Mouse (Mus musculus) limb, embryonic 11.5 days (tissue): Measurements from ENCODE around the gene Qpctl. TPM values are rescaled to one million over a fixed set of nuclear protein-coding genes. Genes with fewer than 3 reads are reported as not detected.

Experiments
- ATAC-seq: fragments of 200-750 bp; cut with Nextera tagmentation; 2 replicates; pipeline ENCODE4 v1.8.0; 2017; ENCODE audit warnings: low read depth; ENCODE audit not compliant: insufficient number of reproducible peaks, low FRiP score, low TSS enrichment
- DNase-seq: peaks from one replicate; pipeline ENCODE4 v3.0.0-alpha.2; 2015; ENCODE audit warnings: low spot score
- H3K27ac ChIP-seq: fragments of 300-500 bp; sonication (generic); replicated peaks from 2 replicates; pipeline ENCODE4 v1.5.1; 2014; ENCODE audit warnings: low read depth, mild to moderate bottlenecking, low read length
- H3K27me3 ChIP-seq: fragments of 300-500 bp; sonication (generic); 2 replicates; pipeline ENCODE4 v1.6.1; 2014; ENCODE audit warnings: mild to moderate bottlenecking, low read length, mixed read lengths; ENCODE audit not compliant: control insufficient read depth, insufficient read depth
- H3K36me3 ChIP-seq: fragments of 300-500 bp; sonication (generic); 2 replicates; pipeline ENCODE4 v1.6.1; 2014; ENCODE audit warnings: mild to moderate bottlenecking, low read length, moderate library complexity, mixed read lengths; ENCODE audit not compliant: control insufficient read depth, insufficient read depth
- H3K4me1 ChIP-seq: fragments of 300-500 bp; sonication (generic); 2 replicates; pipeline ENCODE4 v1.6.1; 2014; ENCODE audit warnings: low read length, mixed read lengths; ENCODE audit not compliant: control insufficient read depth, insufficient read depth
- H3K4me2 ChIP-seq: fragments of 300-500 bp; sonication (generic); 2 replicates; pipeline ENCODE4 v1.6.1; 2014; ENCODE audit warnings: low read depth, mild to moderate bottlenecking, moderate library complexity; ENCODE audit not compliant: severe bottlenecking
- H3K4me3 ChIP-seq: fragments of 300-500 bp; sonication (generic); 2 replicates; pipeline ENCODE4 v1.5.1; 2014; ENCODE audit warnings: low read depth, low read length
- H3K9ac ChIP-seq: fragments of 300-500 bp; sonication (generic); 2 replicates; pipeline ENCODE4 v1.6.1; 2014; ENCODE audit warnings: mild to moderate bottlenecking, low read length
- H3K9me3 ChIP-seq: fragments of 300-500 bp; sonication (generic); 2 replicates; pipeline ENCODE4 v1.6.1; 2016; ENCODE audit warnings: low read length; ENCODE audit not compliant: control insufficient read depth
- WGBS: fragments of 180-500 bp; shearing (Covaris S2); extraction: QIAGEN DNeasy Blood & Tissue Kit; methylation state at CpG from one replicate; pipeline ENCODE4 v1.1.7; 2014; 5-methylcytosine and 5-hydroxymethylcytosine counted together
- polyA plus RNA-seq: library from polyadenylated mRNA; unstranded; fragments of >200 nt; fragmentation: Nextera tagmentation; extraction: Ambion mirVana; gene quantifications from 2 replicates; pipeline ENCODE4 v1.2.1, GENCODE M21; 2014

Gene Qpctl
- polyA plus RNA-seq, 1 experiment from 2014 or later = 10.7 TPM

DNA sequence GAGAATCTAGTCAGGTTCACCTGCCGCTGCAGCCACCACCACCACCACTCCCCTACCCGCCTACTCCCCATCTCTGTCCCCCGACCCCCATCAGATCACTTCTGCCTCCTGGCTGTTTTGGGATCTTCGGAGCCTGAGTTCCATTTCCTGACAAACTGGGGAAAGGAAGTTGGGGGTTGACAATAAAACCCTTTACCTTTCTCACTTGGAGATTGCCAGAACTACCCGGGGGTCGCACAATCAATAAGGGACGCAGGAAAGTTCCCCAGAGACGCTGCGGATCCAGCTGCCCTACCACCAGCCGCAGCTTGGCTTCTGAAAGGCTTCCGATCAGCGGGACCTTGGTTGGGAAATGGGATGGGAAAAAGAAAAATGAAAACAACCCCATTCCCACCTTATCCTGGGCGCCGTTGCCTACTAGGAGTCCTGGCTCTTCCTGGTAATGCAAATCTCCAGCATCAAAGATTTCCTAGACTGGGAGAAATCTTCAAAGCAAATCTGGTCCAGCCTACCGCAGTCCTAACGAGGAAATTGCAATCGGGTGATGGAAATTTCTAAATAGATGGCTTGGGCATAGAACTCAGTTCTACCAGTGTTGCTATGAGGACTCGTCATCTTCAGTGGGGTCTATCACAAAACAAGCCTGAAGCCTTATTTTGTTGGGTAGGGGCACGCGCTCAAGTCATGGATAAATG, 764 bp downstream of the Qpctl start:
- H3K4me1 ChIP-seq = peaks cover 11% of the 10 kb centered on the region
- no peak overlapping the region for H3K27ac ChIP-seq
- H3K9ac ChIP-seq = peak overlapping the region; percentile 43
- no peak for ATAC-seq
- peaks cover 10% of the 10 kb centered on the region; the same call in 1 of the 2 replicates for H3K36me3 ChIP-seq
- no peaks in the 10 kb centered on the region for H3K9me3 ChIP-seq
- 11% methylated on average over 20 of the region's 20 CpGs for WGBS
- peak overlapping the region; percentile 61 for H3K4me3 ChIP-seq
- no peak for DNase-seq
- peak overlapping the region; percentile 76 for H3K4me2 ChIP-seq
- H3K27me3 ChIP-seq = no peaks in the 10 kb centered on the region

DNA sequence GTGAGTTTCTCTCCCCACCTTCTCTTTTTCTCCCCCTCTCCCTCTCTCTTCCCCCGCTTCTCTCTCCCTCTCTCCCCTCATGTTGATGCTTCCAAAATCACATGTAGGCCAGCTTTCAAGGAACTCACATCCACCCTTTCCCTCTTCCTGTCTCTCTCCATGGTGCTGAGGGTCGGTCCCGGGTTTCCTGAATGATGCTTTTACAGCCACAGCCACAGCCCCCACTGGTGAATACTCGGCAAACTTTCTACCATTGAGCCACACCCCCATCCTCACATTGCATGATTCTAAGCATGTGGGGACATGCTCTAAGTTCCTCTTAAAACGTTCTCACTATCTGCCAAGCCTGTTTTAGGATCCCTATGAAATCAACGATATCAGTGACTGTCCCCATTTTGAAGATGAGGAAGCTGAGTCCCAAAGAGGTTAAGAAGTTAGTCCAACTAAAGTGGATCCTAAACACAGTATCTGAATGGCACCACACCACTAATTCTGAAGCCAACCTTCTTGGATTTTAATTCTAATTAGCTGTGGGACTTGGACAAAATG, 1.5 kb downstream of the Qpctl start:
- H3K4me2 ChIP-seq = no peak overlapping the region
- no peak for ATAC-seq
- H3K4me3 ChIP-seq = no peak overlapping the region

DNA sequence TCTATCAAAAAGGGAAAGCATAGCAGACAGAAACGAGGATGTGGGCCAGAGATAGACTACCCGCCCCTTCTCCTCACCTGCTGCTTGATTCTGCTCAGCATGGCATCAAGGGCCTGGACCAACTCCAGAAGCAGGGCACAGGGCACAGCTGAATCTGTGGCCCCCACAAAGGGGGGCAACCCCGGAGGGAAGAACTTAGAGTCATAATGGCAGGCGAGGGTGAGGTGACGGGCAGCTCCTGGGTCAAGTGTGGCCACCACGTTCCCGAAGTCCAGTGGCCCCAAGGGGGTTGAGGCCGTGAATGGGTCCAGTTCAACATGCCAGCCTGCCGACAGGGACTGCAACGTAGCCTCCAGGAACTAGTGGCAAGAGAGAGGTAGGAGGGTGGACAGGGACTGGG, 2.3 kb downstream of the Qpctl start:
- Histone ChIP-seq H3K9ac (no peak overlapping the region), H3K36me3 (no peaks in the 10 kb centered on the region; the same call in 1 of the 2 replicates), H3K4me1 (peaks cover 11% of the 10 kb centered on the region), H3K27ac (no peak overlapping the region), H3K4me3 (no peak overlapping the region), H3K9me3 (no peaks in the 10 kb centered on the region), H3K4me2 (no peak overlapping the region), H3K27me3 (no peaks in the 10 kb centered on the region)
- no peak for ATAC-seq
- 87% methylated on average over 10 of the region's 10 CpGs for WGBS
- DNase-seq = no peak

More for the DNA sequence above, 1.5 kb downstream of the Qpctl start:
- H3K27me3 ChIP-seq = no peaks in the 10 kb centered on the region
- DNase-seq = peak; percentile 47
- peaks cover 11% of the 10 kb centered on the region for H3K4me1 ChIP-seq
- no peak overlapping the region for H3K27ac ChIP-seq
- no peaks in the 10 kb centered on the region for H3K9me3 ChIP-seq
- peaks cover 3% of the 10 kb centered on the region; the same call in 1 of the 2 replicates for H3K36me3 ChIP-seq
- 47% methylated on average over 6 of the region's 6 CpGs for WGBS
- H3K9ac ChIP-seq = no peak overlapping the region

DNA sequence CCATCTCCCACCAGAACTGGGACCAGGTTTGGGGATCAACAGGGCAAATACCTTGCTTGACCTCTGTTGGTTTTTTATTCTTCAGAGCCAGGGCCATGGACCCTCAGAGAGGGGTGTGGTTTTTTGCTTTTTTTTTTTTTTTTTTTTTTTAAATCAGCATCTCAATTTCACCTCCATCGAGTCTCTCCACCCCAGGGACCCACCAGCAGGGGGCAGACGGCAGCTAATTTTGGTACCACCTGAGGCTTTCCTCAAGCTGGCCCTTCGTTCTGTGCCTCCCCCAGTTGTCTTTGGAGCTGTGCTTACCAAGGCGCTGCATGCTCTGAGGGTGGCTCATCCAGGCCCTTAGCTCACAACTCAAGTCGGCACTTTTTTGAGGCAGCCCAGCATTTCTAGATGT, 11.7 kb downstream of the Qpctl start:
- DNase-seq = peak; percentile 75
- peaks cover 10% of the 10 kb centered on the region for H3K36me3 ChIP-seq
- 60% methylated on average over 5 of the region's 5 CpGs for WGBS
- H3K9me3 ChIP-seq = no peaks in the 10 kb centered on the region
- ATAC-seq = no peak
- H3K27ac ChIP-seq = no peak overlapping the region
- H3K27me3 ChIP-seq = no peaks in the 10 kb centered on the region
- H3K4me3 ChIP-seq = no peak overlapping the region
- no peaks in the 10 kb centered on the region for H3K4me1 ChIP-seq
- H3K4me2 ChIP-seq = no peak overlapping the region
- no peak overlapping the region for H3K9ac ChIP-seq

DNA sequence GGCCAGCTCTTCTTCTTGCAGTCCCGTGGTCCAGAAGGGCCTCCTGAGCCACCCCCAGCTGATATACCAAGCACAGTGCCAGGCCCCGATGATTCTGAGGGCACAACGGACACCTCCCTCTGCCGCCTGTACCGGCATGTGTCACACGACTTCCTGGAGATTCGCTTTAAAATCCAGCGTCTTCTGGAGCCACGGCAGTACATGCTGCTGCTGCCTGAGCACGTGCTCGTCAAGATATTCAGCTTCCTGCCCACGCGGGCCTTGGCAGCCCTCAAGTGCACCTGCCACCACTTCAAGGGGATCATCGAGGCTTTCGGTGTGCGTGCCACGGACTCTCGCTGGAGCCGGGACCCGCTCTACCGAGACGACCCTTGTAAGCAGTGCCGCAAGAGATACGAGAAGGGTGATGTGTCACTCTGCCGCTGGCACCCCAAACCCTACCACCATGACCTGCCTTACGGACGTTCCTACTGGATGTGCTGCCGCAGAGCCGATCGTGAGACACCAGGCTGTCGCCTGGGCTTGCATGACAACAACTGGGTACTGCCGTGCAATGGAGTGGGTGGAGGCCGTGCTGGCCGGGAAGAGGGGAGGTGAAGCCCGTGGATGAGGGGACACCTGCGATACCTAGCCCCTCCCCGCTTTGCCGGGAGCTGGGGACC, 12.3 kb downstream of the Qpctl start:
- Histone ChIP-seq H3K9ac (no peak overlapping the region), H3K36me3 (peaks cover 10% of the 10 kb centered on the region), H3K27ac (no peak overlapping the region), H3K4me2 (no peak overlapping the region), H3K4me1 (no peaks in the 10 kb centered on the region), H3K4me3 (no peak overlapping the region), H3K9me3 (no peaks in the 10 kb centered on the region), H3K27me3 (no peaks in the 10 kb centered on the region)
- WGBS = 90% methylated on average over 38 of the region's 38 CpGs
- no peak for DNase-seq
- ATAC-seq = no peak

DNA sequence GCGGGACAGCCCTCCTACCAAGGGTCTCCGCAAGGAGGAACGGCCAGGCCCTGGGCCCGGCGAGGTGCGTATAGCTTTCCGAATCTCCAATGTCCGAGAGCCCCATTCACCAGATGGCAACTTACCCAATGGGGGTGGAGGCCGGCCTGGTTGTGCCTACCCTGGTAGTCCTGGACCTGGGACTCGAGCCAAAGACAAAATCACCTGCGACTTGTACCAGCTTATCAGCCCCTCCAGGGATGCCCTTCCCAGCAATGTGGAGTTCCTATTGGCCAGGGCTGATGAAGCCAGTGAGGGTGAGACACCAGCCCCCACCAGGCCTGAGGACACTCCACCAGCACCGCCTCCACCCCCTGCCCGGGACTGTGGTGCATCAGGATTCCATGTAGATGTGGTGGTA, 12.9 kb downstream of the Qpctl start:
- DNase-seq = no peak
- WGBS = 94% methylated on average over 13 of the region's 13 CpGs
- peaks cover 10% of the 10 kb centered on the region for H3K36me3 ChIP-seq
- no peak overlapping the region for H3K27ac ChIP-seq
- H3K4me3 ChIP-seq = no peak overlapping the region
- no peak overlapping the region for H3K9ac ChIP-seq
- no peaks in the 10 kb centered on the region for H3K4me1 ChIP-seq
- no peaks in the 10 kb centered on the region for H3K27me3 ChIP-seq
- no peak for ATAC-seq
- H3K4me2 ChIP-seq = no peak overlapping the region
- H3K9me3 ChIP-seq = no peaks in the 10 kb centered on the region

DNA sequence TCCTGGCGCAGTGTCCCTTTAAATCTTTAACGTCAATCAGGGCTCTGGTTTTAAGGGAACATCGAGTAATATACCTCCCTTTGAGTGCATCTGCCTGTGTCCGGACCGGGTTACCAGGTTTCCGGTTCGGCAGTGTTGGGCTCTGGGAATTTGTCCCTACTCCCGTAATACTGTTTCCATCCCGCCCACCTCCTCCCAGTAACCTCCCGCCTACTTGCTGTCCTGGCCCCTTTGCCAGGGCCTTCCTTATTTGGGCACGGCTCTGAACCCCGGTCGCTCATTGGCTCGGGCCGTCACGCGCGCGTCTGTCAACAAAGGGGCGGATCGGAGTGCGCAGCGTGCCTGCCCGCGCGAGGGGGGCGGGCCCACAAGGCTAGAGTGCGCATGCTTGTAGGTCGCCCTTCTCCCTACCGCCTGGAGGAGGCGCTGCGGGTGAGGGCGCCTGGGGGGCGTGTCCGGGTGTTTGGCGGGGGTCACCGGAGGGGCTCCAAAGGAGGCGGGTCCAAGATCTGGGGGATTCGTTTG, 17.7 kb downstream of the Qpctl start:
- Histone ChIP-seq H3K27ac (peak overlapping the region; percentile 31), H3K4me2 (peak overlapping the region; percentile 45), H3K9ac (peak overlapping the region; percentile 1; the same call in 1 of the 2 replicates), H3K4me1 (no peaks in the 10 kb centered on the region), H3K27me3 (no peaks in the 10 kb centered on the region), H3K9me3 (no peaks in the 10 kb centered on the region), H3K36me3 (peaks cover 7% of the 10 kb centered on the region; the same call in 1 of the 2 replicates), H3K4me3 (peak overlapping the region; percentile 17)
- ATAC-seq (peak; percentile 98), DNase-seq (peak; percentile 97)
- under 1% methylated on average over 39 of the region's 39 CpGs for WGBS

DNA sequence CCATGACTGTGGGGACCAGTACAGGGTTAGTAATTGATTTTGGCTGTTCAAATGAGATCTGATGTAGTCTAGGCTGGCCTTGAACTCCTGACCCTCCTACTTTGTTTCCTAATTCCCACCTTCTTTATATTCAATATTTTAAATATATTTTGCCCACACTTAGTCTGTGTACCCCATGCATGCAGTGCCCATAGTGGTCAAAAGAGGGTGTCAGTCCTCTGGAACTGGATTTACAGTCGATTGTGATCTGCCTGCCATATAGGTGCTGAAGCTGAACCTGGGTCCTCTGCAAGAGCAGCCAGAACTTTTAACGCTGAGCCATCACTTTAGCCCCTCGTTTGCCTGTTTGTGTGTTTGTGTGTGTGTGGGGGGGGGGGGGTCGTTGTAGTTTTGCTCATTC, 18.4 kb downstream of the Qpctl start:
- 30% methylated on average over 4 of the region's 4 CpGs for WGBS
- H3K4me2 ChIP-seq = peak overlapping the region; percentile 45; the same call in 1 of the 2 replicates

More for the DNA sequence above, 18.4 kb downstream of the Qpctl start:
- Histone ChIP-seq H3K27me3 (no peaks in the 10 kb centered on the region), H3K9me3 (no peaks in the 10 kb centered on the region), H3K4me3 (peak overlapping the region; percentile 17), H3K27ac (peak overlapping the region; percentile 31), H3K4me1 (no peaks in the 10 kb centered on the region), H3K9ac (peak overlapping the region; percentile 1; the same call in 1 of the 2 replicates), H3K36me3 (peaks cover under 1% of the 10 kb centered on the region; the same call in 1 of the 2 replicates)
- DNase-seq (no peak), ATAC-seq (no peak)
